Mouse (Mus musculus) left cerebral cortex, adult 18-20 months (tissue): Measurements from ENCODE around the gene Smim22. TPM values are rescaled to one million over a fixed set of nuclear protein-coding genes. Genes with fewer than 3 reads are reported as not detected.

ENCODE experiments used
- total RNA-seq, 2 experiments: library from RNA; stranded (reverse); gene quantifications; 2 replicates each; pipeline ENCODE4 v1.2.3; 2021

Gene Smim22
- total RNA-seq, 2 experiments from 2014 or later = not detected

Other genes with a start within 250 kb of the Smim22 start
- gene Cdip1, start 217.0 kb upstream of the Smim22 start, total RNA-seq = 100 to 1,000 TPM; 211 to 212 TPM
- not detected for gene 4930562C15Rik, start 171.9 kb upstream of the Smim22 start, total RNA-seq
- gene Ubald1, start 127.0 kb upstream of the Smim22 start, total RNA-seq = 10 to 100 TPM; 86.5 to 95.6 TPM
- 100 to 1,000 TPM; 213 to 223 TPM for gene Mgrn1, start 121.0 kb upstream of the Smim22 start, total RNA-seq
- 10 to 100 TPM; 65.9 to 71.0 TPM for gene Nudt16l1, start 68.5 kb upstream of the Smim22 start, total RNA-seq
- gene Anks3, start 43.1 kb upstream of the Smim22 start, total RNA-seq = 10 to 100 TPM; 57.7 to 64.0 TPM
- gene Sept12, start 9.4 kb upstream of the Smim22 start, total RNA-seq = not detected
- gene Rogdi, start 6.3 kb downstream of the Smim22 start, total RNA-seq = 100 to 1,000 TPM; 198 to 216 TPM
- gene Glyr1, start 42.6 kb downstream of the Smim22 start, total RNA-seq = 100 to 1,000 TPM; 139 to 149 TPM
- gene Ubn1, start 42.8 kb downstream of the Smim22 start, total RNA-seq = 10 to 100 TPM; 42.1 to 43.9 TPM
- gene Ppl, start 125.1 kb downstream of the Smim22 start, total RNA-seq = 1 to 10 TPM; 2.1 to 2.6 TPM
- gene Sec14l5, start 139.8 kb downstream of the Smim22 start, total RNA-seq = 1 to 10 TPM; 5.1 to 6.8 TPM
- 10 to 100 TPM; 13.2 to 14.6 TPM for gene Nagpa, start 196.7 kb downstream of the Smim22 start, total RNA-seq
- gene AU021092, start 215.0 kb downstream of the Smim22 start, total RNA-seq = 1 to 10 TPM; 4.5 TPM
- 10 to 100 TPM; 25.6 to 26.8 TPM for gene Alg1, start 226.3 kb downstream of the Smim22 start, total RNA-seq
- gene Eef2kmt, start 248.7 kb downstream of the Smim22 start, total RNA-seq = 1 to 10 TPM; 4.2 to 4.3 TPM